Mouse (Mus musculus): ENCODE data around the gene Trim10. TPM values are rescaled to one million over a fixed set of nuclear protein-coding genes. Genes with fewer than 3 reads are reported as not detected.
A peak's percentile ranks its signal among the peaks of the same experiment; 100 is the strongest.

Gene Trim10
- not detected for total RNA-seq (2022)

- DNase-seq (ENCODE audit: low spot score in 2 of 2) = no peak
Measured at GRCm38 (mm10) chr17:36869284-36869954, at the start of gene Trim10. Gene Trim10 (plus strand): TSS chr17:36869574.

DNA sequence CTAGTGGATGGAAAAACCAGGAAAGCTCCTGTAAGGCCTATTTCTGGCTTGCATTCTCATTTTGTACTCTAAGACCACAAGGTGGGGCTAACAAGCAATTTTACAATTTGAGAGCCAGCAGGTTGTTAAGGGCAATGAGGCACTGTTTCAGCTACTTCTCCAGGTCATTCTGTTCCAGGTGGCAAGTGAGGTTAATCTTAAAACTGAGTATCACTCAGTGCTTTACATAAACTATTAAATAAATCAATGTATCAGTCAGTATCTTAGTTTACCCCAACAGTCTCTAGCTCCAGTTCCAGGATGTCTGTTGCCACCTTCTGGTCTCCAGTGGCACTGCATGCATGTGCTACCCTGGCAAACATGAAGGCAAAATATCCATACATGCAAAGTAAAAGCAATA, 45.4 kb upstream of the Trim10 start:
- no peak for DNase-seq (ENCODE audit: low spot score in 2 of 2)

- DNase-seq (ENCODE audit: low spot score in 2 of 2) = no peak
Measured at GRCm38 (mm10) chr17:36825525-36825924, 43.8 kb upstream of the Trim10 start.

- DNase-seq (ENCODE audit: low spot score in 2 of 2) = peak; percentile 47 to 88
Measured at GRCm38 (mm10) chr17:36826002-36826401, 43.4 kb upstream of the Trim10 start.

DNA sequence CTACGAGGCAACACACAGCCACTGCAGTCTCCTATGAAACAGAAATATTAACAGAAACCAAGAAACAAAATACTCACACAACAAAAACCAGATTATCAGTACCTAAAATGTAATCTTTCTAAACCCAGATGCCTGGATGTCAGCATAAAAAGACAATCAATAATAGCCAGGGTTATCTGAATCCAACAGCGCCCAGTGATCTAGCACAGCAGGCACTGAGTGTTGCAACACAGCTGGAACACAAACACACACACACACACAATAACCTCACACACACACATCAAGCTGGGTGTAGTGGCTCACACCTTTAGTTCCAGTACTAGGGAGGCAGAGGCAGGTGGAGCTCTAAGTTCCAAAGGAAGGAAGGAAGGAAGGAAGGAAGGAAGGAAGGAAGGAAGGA, 40.9 kb upstream of the Trim10 start:
- no peak for DNase-seq (ENCODE audit: low spot score in 2 of 2)

DNA sequence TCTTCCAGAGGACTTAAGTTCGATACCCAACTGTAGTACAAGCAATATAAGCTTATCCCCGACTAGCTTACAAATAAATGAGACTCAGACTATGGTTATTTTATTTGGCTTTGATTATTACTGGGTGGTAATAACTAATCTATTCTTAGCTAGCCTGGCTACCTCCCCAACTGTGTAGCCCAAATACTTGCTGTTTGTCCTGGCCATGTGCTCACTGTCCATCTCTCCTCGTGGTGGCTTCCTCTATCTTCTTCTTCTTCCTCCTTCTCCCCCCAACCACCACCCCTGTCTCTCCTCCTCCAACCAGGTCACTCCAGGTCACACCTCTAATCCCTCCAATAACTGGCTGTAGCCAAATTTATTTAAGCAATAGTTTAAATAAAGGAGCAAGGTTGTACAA, 38.9 kb upstream of the Trim10 start:
- no peak for DNase-seq (ENCODE audit: low spot score in 2 of 2)

DNA sequence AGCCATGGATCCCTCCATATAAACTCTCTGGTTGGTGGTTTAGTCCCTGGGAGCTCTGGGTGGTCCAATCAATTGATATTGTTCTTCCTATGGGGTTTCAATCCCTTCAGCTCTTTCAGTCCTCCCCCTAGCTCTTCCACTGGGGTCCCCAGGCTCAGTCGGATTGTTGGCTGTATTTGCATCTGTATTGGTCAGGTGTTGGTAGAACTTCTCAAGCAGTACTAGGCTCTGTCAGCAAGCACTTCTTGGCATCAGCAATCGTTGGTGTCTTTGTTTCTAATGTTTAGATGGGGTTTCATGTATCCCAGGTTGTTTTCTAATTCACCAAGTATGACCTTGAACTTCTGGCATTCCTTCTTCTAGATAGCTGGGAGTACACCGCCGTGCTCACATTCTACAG, 36.7 kb upstream of the Trim10 start:
- no peak for DNase-seq (ENCODE audit: low spot score in 2 of 2)

DNA sequence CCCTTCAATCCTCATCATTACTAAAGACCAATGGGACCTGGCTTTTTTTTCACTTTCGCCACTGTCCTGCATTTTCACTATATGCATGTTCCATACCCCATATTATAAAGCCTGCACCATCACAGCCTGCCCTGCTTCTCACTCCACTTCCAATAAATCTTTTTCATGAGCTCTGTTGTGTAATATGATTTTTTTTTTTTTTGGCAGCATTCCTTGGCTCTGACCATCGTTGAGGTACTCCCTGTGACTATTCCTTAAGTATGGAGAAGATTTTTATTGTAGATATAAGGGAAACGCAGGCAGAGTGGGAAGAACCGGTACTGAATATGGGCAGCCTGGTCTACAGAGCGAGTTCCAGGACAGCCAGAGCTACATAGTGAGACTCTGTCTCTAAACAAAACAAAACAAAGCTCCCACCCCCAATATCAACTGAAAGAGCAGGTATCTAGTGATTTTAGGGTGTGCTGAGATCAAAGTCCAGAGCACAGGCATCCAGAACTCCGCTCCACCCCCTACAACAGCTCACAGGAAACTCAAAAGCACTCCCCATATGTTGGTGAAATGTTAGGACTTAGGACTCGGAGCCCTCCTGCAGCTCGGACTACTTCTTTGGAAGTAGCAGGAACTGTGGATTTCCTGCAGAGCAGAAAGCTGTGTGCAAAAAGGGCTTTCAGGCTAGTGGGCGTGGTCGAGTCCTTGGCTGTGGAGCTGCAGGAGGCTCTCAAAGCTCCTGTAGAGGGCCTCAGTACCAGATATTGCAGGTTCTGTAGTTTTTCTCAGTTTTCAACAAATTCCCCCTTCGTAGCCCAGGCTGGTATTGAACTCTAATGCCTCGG, 33.6 kb upstream of the Trim10 start:
- peak; percentile 18 to 24 for DNase-seq (ENCODE audit: low spot score in 2 of 2)

DNA sequence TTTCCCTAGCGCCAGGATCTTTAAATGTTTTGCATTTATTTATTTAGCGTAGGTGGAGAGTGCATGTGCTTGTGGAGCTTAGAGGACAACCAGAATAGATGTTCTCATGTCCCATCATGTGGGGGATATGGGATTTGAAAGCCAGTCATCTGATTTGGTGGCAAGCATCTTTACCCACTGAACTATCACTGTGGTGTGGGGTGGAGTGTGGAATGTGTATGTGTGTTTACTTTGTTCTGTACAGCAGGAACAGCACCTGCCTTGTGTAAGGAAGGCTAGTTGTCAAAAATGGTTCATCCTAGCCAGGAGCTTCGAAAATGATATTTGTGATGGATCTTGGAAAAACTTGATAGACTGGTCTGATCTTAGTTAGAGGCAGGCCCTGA, 33.0 kb upstream of the Trim10 start:
- DNase-seq (ENCODE audit: low spot score in 2 of 2) = no peak

DNA sequence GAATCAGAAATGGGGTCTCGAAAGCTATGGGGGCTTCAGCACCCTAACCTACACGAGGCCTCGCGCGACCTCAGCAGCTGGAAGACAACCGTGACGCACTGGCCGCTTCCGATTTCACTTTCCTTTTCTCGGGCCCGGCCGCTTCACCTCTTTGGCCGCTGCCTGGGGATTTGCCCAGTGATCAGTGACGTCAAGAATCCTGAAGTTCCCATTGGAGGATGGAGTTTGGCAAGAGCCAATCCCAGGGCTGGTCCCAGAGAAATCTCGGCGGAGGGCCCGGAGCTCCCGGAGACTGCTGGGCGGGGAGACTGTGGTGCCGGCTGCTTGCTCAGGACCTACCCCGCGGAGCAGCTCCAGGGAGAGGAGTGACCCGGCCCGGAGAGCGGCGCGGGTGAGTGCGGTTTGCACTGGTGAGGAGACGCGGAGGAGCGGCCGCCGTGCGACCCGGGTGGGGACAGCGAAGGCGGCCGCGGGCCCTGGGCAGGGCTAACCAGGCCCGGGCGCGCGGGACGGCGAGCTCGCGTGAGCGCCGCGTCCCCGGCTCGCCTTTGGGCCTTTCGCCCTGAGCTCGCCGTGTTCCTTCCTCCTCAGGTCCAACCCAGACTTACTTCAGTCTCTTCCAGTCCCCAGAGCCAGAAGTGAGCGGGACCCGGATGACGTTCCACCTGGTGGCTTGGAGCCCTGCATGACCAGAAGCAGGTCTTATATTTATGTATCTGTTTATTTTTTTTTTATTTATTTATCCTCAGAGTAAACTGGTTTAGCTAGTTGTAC, 32.3 kb upstream of the Trim10 start, which contains the start of gene Trim26:
Trim26 (plus strand) TSS at position 261 of the 774 bp plus-strand sequence.
- DNase-seq (ENCODE audit: low spot score in 2 of 2) = peak; percentile 90 to 95

DNA sequence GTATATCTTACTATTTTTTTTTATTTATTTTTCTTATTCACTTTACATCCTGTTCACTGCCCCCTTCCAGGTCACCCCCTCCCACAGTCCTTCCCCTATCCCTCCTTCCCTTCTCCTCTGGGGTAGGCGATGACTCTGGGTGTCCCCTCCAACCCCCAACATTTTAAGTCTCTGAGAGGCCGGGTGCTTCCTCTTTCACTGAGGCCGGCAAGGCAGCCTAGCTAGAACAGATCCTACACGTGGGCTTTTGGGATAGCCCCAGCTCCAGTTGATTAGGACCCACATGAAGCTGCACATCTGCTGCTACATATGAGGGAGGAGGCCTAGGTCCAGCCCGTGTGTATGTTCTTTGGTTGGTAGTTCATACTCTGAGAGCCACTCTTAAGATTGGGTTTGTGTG, 30.4 kb upstream of the Trim10 start:
- no peak for DNase-seq (ENCODE audit: low spot score in 2 of 2)

- no peak for DNase-seq (ENCODE audit: low spot score in 2 of 2)
Measured at GRCm38 (mm10) chr17:36839931-36840330, 29.4 kb upstream of the Trim10 start.

GRCm38 (mm10) chr17:36840961-36841445, 28.4 kb upstream of the Trim10 start:
- DNase-seq (ENCODE audit: low spot score in 2 of 2) = no peak

- no peak for DNase-seq (ENCODE audit: low spot score in 2 of 2)
Measured at GRCm38 (mm10) chr17:36843696-36844095, 25.7 kb upstream of the Trim10 start.

GRCm38 (mm10) chr17:36844286-36844719, 25.1 kb upstream of the Trim10 start:
- DNase-seq (ENCODE audit: low spot score in 2 of 2) = no peak

DNA sequence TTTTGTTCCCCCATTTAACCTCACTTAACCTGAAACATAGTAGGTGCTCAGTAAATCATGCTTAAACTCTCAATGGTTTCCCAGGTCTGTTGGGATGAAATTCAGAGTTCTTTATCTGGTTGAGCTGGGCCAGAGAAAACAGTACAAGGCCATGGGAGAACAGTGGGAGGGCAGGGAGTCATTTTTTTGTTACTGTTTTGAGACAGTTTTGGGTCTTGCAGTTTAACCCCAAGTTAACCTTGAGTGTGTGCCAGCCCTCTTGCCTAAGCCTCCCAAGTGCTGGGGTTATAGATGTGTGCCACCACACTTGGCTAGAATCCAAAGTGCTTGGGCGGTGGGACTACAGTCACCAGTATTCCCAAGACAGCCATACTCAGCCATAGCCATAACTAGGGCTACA, 24.6 kb upstream of the Trim10 start:
- DNase-seq (ENCODE audit: low spot score in 2 of 2) = no peak

DNA sequence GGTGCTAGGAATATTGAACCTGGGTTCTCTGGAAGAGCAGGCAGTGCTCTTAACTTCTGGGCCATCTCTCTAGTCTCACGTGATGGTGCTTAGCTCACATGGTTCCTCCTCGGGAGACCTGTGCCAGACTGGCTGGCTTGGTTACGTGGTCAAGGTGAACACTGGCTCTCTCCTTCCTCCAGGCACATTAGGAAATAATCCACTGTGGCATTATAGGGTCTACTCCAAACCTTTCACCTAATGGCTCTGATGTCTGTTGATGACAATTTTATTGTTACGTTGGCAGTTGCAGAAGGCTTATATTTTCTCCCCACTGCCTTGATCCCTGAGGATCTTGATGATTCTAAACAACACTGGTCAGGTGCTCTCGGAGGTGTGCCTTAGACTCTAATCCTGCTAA, 20.5 kb upstream of the Trim10 start:
- no peak for DNase-seq (ENCODE audit: low spot score in 2 of 2)

DNA sequence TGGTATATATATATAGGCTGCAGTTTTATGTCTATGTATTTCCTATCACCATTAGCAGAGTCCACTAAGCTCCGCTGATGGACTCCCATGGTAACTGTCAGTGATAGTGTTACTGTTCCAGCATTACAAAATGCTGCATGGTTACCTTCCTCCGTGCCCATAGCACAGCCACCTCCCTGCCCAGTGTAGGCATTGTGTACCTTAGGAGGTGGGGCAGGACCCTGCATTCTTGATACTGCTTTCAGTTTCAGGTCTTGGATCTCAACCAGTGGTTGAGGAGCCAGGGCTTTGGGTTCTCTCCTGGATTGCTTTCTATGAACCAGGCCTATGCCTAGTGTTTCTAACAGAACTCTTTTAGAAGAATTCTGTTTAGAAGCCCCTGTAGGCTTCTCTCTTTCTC, 19.4 kb upstream of the Trim10 start:
- no peak for DNase-seq (ENCODE audit: low spot score in 2 of 2)

- no peak for DNase-seq (ENCODE audit: low spot score in 2 of 2)
Measured at GRCm38 (mm10) chr17:36851200-36851599, 18.2 kb upstream of the Trim10 start.

DNA sequence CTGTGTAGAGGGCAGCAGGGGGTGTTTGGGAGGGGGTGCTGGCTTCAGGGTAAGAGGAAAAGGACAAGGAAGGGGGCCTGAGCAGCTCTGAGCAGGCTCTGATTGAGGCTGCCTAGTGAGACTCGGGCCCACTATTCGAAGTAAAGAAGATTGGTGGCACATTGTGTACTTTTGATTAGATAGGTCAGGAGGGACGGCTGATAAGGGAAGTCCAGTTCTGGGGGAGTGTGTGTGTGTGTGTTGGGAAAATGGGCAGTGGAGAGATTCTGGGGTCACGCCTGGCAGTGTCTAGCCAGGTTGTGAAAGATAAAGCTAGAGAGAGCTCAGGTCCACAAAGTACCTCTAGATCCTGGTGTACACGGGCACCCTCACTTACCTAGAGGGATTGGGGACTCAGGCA, 17.7 kb upstream of the Trim10 start:
- no peak for DNase-seq (ENCODE audit: low spot score in 2 of 2)

- DNase-seq (ENCODE audit: low spot score in 2 of 2) = no peak
Measured at GRCm38 (mm10) chr17:36855484-36855883, 13.9 kb upstream of the Trim10 start.

DNA sequence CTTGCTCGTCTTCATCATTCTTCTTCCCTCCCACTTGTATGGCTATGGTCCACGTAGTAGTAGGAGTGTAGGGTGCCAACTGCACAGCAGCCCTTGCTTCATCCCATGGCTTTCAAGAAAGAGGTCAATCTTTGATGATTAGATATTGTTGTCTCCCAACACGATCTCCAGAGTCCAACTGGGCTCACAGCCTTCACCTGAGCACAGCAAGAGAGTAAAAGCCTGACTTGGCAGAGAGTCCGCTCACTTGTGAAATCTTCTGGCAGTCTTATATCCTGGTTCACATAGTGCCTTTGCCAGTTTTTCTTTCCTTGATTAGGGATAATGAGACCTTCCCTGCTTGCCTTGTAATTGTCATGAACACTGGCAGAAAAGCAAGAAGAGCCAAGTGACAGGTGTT, 13.1 kb upstream of the Trim10 start:
- no peak for DNase-seq (ENCODE audit: low spot score in 2 of 2)
